Mouse (Mus musculus) inflammation-experienced regulatory T-cells, adult 16 weeks (primary cell): Measurements from ENCODE around the gene Sla2. TPM values are rescaled to one million over a fixed set of nuclear protein-coding genes. Genes with fewer than 3 reads are reported as not detected.

ENCODE experiments used
- polyA plus RNA-seq: library from polyadenylated mRNA; unstranded; fragments of 100-300 nt; shearing (Covaris generic); gene quantifications from one replicate; pipeline ENCODE4 v1.2.1, GENCODE M21; 2017

Gene Sla2
- 97.6 TPM for polyA plus RNA-seq

GRCm38 (mm10) chr2:156887017-156887416 is at the start of gene Sla2:
Gene Sla2, minus strand, starts transcription at chr2:156887192.

GRCm38 (mm10) chr2:156862772-156863486 is 24.1 kb downstream of the Sla2 start, which contains the start of gene Rab5if:
Gene Rab5if, plus strand, starts transcription at chr2:156863128.

DNA sequence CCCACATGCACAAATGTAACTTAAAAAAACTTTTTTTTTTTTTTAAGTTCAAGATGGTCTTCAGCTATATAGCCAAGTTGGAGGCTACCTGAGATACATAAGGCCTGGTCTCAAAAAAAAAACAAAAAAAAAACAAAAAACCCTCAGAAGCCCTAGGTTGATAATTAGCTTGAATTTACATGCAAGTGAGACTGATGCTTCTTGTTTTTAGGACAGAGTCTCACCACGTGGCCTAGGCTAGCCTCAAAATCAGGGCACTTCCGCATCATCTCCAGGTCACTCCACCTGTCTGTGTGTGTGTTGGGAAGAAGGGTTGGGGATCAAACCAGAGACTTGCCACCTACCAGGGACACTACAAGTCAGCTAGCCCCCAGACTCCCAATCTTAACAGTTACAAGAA is 29.2 kb downstream of the Sla2 start, which contains the start of gene 4930518I15Rik:
TSS of gene 4930518I15Rik (minus strand) at position 112 of the 400 bp plus-strand sequence.

GRCm38 (mm10) chr2:156839319-156840191 is 47.4 kb downstream of the Sla2 start, which contains the start of gene Tgif2:
Gene Tgif2, plus strand, starts transcription at chr2:156840007.

Other genes starting within 250 kb of the Sla2 start
- not detected for gene Myl9, start 111.8 kb downstream of the Sla2 start, polyA plus RNA-seq
- gene Tgif2, start 47.2 kb downstream of the Sla2 start, polyA plus RNA-seq, result 19.0 TPM
- 7.9 TPM for gene 4930518I15Rik, start 29.2 kb downstream of the Sla2 start, polyA plus RNA-seq
- gene Rab5if, start 24.1 kb downstream of the Sla2 start, polyA plus RNA-seq, result 14.0 TPM
- gene Ndrg3, start 104.9 kb upstream of the Sla2 start, polyA plus RNA-seq, result 146 TPM
- gene Dsn1, start 120.0 kb upstream of the Sla2 start, polyA plus RNA-seq, result 19.5 TPM
- gene Soga1, start 192.1 kb upstream of the Sla2 start, polyA plus RNA-seq, result not detected
- not detected for gene Tldc2, start 199.9 kb upstream of the Sla2 start, polyA plus RNA-seq
- gene Samhd1, start 248.1 kb upstream of the Sla2 start, polyA plus RNA-seq, result 785 TPM